Mouse (Mus musculus): ENCODE measurements around the gene Mmaa. TPM values are rescaled to one million over a fixed set of nuclear protein-coding genes. Genes with fewer than 3 reads are reported as not detected.

Gene Mmaa
- polyA plus RNA-seq, 1 experiment from 2014 or later, result 11.3 TPM

- Histone ChIP-seq H3K4me1 (replicated peaks; ENCODE audit: control insufficient read depth, insufficient read depth, low read length) (no peaks in the 10 kb centered on the region), H3K4me3 (ENCODE audit: low read depth, low read length) (no peak overlapping the region), H3K36me3 (ENCODE audit: control insufficient read depth, insufficient read depth, low read length) (no peaks in the 10 kb centered on the region), H3K9ac (ENCODE audit: low read length) (no peak overlapping the region), H3K4me2 (ENCODE audit: low read length) (no peak overlapping the region), H3K27ac (ENCODE audit: low read depth) (no peak overlapping the region), H3K9me3 (ENCODE audit: control insufficient read depth, low read length) (peaks cover 7% of the 10 kb centered on the region; the same call in 1 of the 2 replicates), H3K27me3 (replicated peaks; ENCODE audit: control insufficient read depth, insufficient read depth, low read length) (no peaks in the 10 kb centered on the region)
- DNase-seq (ENCODE audit: low spot score) (peak; percentile 42), ATAC-seq (replicated peaks; ENCODE audit: low FRiP score, low TSS enrichment, low read depth) (no peak)
- 89% methylated on average over 4 of the region's 4 CpGs for WGBS
Measured at GRCm38 (mm10) chr8:79329182-79329581, 34.4 kb upstream of the Mmaa start.

- ATAC-seq (replicated peaks; ENCODE audit: low FRiP score, low TSS enrichment, low read depth), result no peak
Measured at GRCm38 (mm10) chr8:79325510-79325909, 30.8 kb upstream of the Mmaa start.

GRCm38 (mm10) chr8:79324928-79325327 is 30.2 kb upstream of the Mmaa start:
- DNase-seq (ENCODE audit: low spot score) (peak; percentile 32), ATAC-seq (replicated peaks; ENCODE audit: low FRiP score, low TSS enrichment, low read depth) (no peak)
- no peaks in the 10 kb centered on the region for H3K4me1 ChIP-seq (replicated peaks; ENCODE audit: control insufficient read depth, insufficient read depth, low read length)
- H3K4me2 ChIP-seq (ENCODE audit: low read length), result no peak overlapping the region
- no peak overlapping the region for H3K4me3 ChIP-seq (ENCODE audit: low read depth, low read length)
- no peaks in the 10 kb centered on the region for H3K27me3 ChIP-seq (replicated peaks; ENCODE audit: control insufficient read depth, insufficient read depth, low read length)
- H3K9ac ChIP-seq (ENCODE audit: low read length), result no peak overlapping the region
- no peaks in the 10 kb centered on the region for H3K9me3 ChIP-seq (ENCODE audit: control insufficient read depth, low read length)
- no peak overlapping the region for H3K27ac ChIP-seq (ENCODE audit: low read depth)
- WGBS, result 78% methylated on average over 5 of the region's 5 CpGs
- H3K36me3 ChIP-seq (ENCODE audit: control insufficient read depth, insufficient read depth, low read length), result no peaks in the 10 kb centered on the region

More at GRCm38 (mm10) chr8:79325510-79325909, 30.8 kb upstream of the Mmaa start:
- H3K4me3 ChIP-seq (ENCODE audit: low read depth, low read length), result no peak overlapping the region
- H3K9ac ChIP-seq (ENCODE audit: low read length), result no peak overlapping the region
- H3K27ac ChIP-seq (ENCODE audit: low read depth), result no peak overlapping the region
- WGBS, result 78% methylated on average over 6 of the region's 6 CpGs
- H3K4me2 ChIP-seq (ENCODE audit: low read length), result no peak overlapping the region
- H3K4me1 ChIP-seq (replicated peaks; ENCODE audit: control insufficient read depth, insufficient read depth, low read length), result no peaks in the 10 kb centered on the region
- H3K27me3 ChIP-seq (replicated peaks; ENCODE audit: control insufficient read depth, insufficient read depth, low read length), result no peaks in the 10 kb centered on the region
- no peaks in the 10 kb centered on the region for H3K36me3 ChIP-seq (ENCODE audit: control insufficient read depth, insufficient read depth, low read length)
- H3K9me3 ChIP-seq (ENCODE audit: control insufficient read depth, low read length), result no peaks in the 10 kb centered on the region
- DNase-seq (ENCODE audit: low spot score), result peak; percentile 49

- ATAC-seq (replicated peaks; ENCODE audit: low FRiP score, low TSS enrichment, low read depth) (no peak), DNase-seq (ENCODE audit: low spot score) (peak; percentile 15)
- Histone ChIP-seq H3K4me1 (replicated peaks; ENCODE audit: control insufficient read depth, insufficient read depth, low read length) (no peaks in the 10 kb centered on the region), H3K27ac (ENCODE audit: low read depth) (no peak overlapping the region), H3K9me3 (ENCODE audit: control insufficient read depth, low read length) (no peaks in the 10 kb centered on the region), H3K36me3 (ENCODE audit: control insufficient read depth, insufficient read depth, low read length) (no peaks in the 10 kb centered on the region), H3K4me3 (ENCODE audit: low read depth, low read length) (no peak overlapping the region), H3K4me2 (ENCODE audit: low read length) (no peak overlapping the region), H3K27me3 (replicated peaks; ENCODE audit: control insufficient read depth, insufficient read depth, low read length) (no peaks in the 10 kb centered on the region), H3K9ac (ENCODE audit: low read length) (no peak overlapping the region)
- 67% methylated on average over 3 of the region's 3 CpGs for WGBS
Measured at GRCm38 (mm10) chr8:79324036-79324435, 29.3 kb upstream of the Mmaa start.

GRCm38 (mm10) chr8:79323121-79323520 is 28.4 kb upstream of the Mmaa start:
- no peaks in the 10 kb centered on the region for H3K9me3 ChIP-seq (ENCODE audit: control insufficient read depth, low read length)
- ATAC-seq (replicated peaks; ENCODE audit: low FRiP score, low TSS enrichment, low read depth) (no peak), DNase-seq (ENCODE audit: low spot score) (peak; percentile 49)
- H3K4me3 ChIP-seq (ENCODE audit: low read depth, low read length), result no peak overlapping the region
- 68% methylated on average over 7 of the region's 7 CpGs for WGBS
- no peaks in the 10 kb centered on the region for H3K4me1 ChIP-seq (replicated peaks; ENCODE audit: control insufficient read depth, insufficient read depth, low read length)
- no peaks in the 10 kb centered on the region for H3K27me3 ChIP-seq (replicated peaks; ENCODE audit: control insufficient read depth, insufficient read depth, low read length)
- no peak overlapping the region for H3K27ac ChIP-seq (ENCODE audit: low read depth)
- no peak overlapping the region for H3K9ac ChIP-seq (ENCODE audit: low read length)
- H3K4me2 ChIP-seq (ENCODE audit: low read length), result no peak overlapping the region
- H3K36me3 ChIP-seq (ENCODE audit: control insufficient read depth, insufficient read depth, low read length), result no peaks in the 10 kb centered on the region

- DNase-seq (ENCODE audit: low spot score) (no peak), ATAC-seq (replicated peaks; ENCODE audit: low FRiP score, low TSS enrichment, low read depth) (no peak)
- Histone ChIP-seq H3K9me3 (ENCODE audit: control insufficient read depth, low read length) (no peaks in the 10 kb centered on the region), H3K27me3 (replicated peaks; ENCODE audit: control insufficient read depth, insufficient read depth, low read length) (no peaks in the 10 kb centered on the region), H3K27ac (ENCODE audit: low read depth) (no peak overlapping the region), H3K4me2 (ENCODE audit: low read length) (no peak overlapping the region), H3K9ac (ENCODE audit: low read length) (no peak overlapping the region), H3K4me1 (replicated peaks; ENCODE audit: control insufficient read depth, insufficient read depth, low read length) (no peaks in the 10 kb centered on the region), H3K36me3 (ENCODE audit: control insufficient read depth, insufficient read depth, low read length) (no peaks in the 10 kb centered on the region), H3K4me3 (ENCODE audit: low read depth, low read length) (no peak overlapping the region)
- 63% methylated on average over 2 of the region's 2 CpGs for whole genome bisulfite sequencing
Measured at GRCm38 (mm10) chr8:79310801-79311200, 16.1 kb upstream of the Mmaa start.

- Histone ChIP-seq H3K4me3 (ENCODE audit: low read depth, low read length) (no peak overlapping the region), H3K4me2 (ENCODE audit: low read length) (no peak overlapping the region), H3K27me3 (replicated peaks; ENCODE audit: control insufficient read depth, insufficient read depth, low read length) (no peaks in the 10 kb centered on the region), H3K9me3 (ENCODE audit: control insufficient read depth, low read length) (no peaks in the 10 kb centered on the region), H3K27ac (ENCODE audit: low read depth) (no peak overlapping the region), H3K9ac (ENCODE audit: low read length) (no peak overlapping the region), H3K4me1 (replicated peaks; ENCODE audit: control insufficient read depth, insufficient read depth, low read length) (no peaks in the 10 kb centered on the region), H3K36me3 (ENCODE audit: control insufficient read depth, insufficient read depth, low read length) (no peaks in the 10 kb centered on the region)
- no peak for ATAC-seq (replicated peaks; ENCODE audit: low FRiP score, low TSS enrichment, low read depth)
- WGBS, result 67% methylated on average over 5 of the region's 5 CpGs
- DNase-seq (ENCODE audit: low spot score), result no peak
Measured at GRCm38 (mm10) chr8:79305941-79306340, 11.2 kb upstream of the Mmaa start.

GRCm38 (mm10) chr8:79301548-79301947 is 6.8 kb upstream of the Mmaa start:
- DNase-seq (ENCODE audit: low spot score) (no peak), ATAC-seq (replicated peaks; ENCODE audit: low FRiP score, low TSS enrichment, low read depth) (no peak)
- Histone ChIP-seq H3K9ac (ENCODE audit: low read length) (no peak overlapping the region), H3K4me3 (ENCODE audit: low read depth, low read length) (no peak overlapping the region), H3K4me2 (ENCODE audit: low read length) (no peak overlapping the region), H3K27ac (ENCODE audit: low read depth) (no peak overlapping the region), H3K9me3 (ENCODE audit: control insufficient read depth, low read length) (no peaks in the 10 kb centered on the region), H3K27me3 (replicated peaks; ENCODE audit: control insufficient read depth, insufficient read depth, low read length) (no peaks in the 10 kb centered on the region), H3K36me3 (ENCODE audit: control insufficient read depth, insufficient read depth, low read length) (no peaks in the 10 kb centered on the region), H3K4me1 (replicated peaks; ENCODE audit: control insufficient read depth, insufficient read depth, low read length) (no peaks in the 10 kb centered on the region)
- WGBS, result 72% methylated on average over 3 of the region's 3 CpGs

- Histone ChIP-seq H3K4me2 (ENCODE audit: low read length) (no peak overlapping the region), H3K36me3 (ENCODE audit: control insufficient read depth, insufficient read depth, low read length) (no peaks in the 10 kb centered on the region), H3K27me3 (replicated peaks; ENCODE audit: control insufficient read depth, insufficient read depth, low read length) (no peaks in the 10 kb centered on the region), H3K4me3 (ENCODE audit: low read depth, low read length) (no peak overlapping the region), H3K9me3 (ENCODE audit: control insufficient read depth, low read length) (no peaks in the 10 kb centered on the region), H3K27ac (ENCODE audit: low read depth) (no peak overlapping the region), H3K9ac (ENCODE audit: low read length) (no peak overlapping the region), H3K4me1 (replicated peaks; ENCODE audit: control insufficient read depth, insufficient read depth, low read length) (no peaks in the 10 kb centered on the region)
- DNase-seq (ENCODE audit: low spot score) (no peak), ATAC-seq (replicated peaks; ENCODE audit: low FRiP score, low TSS enrichment, low read depth) (no peak)
- WGBS, result 78% methylated on average over 5 of the region's 5 CpGs
Measured at GRCm38 (mm10) chr8:79299704-79300103, 5.0 kb upstream of the Mmaa start.
